Mouse (Mus musculus): ENCODE results near the gene Gm6356.
"Not testable (repeated sequence)": the region's sequence is repeated elsewhere in the genome, so short reads cannot be mapped to it uniquely, and the experiment has no call there.

Gene Gm6356

DNA sequence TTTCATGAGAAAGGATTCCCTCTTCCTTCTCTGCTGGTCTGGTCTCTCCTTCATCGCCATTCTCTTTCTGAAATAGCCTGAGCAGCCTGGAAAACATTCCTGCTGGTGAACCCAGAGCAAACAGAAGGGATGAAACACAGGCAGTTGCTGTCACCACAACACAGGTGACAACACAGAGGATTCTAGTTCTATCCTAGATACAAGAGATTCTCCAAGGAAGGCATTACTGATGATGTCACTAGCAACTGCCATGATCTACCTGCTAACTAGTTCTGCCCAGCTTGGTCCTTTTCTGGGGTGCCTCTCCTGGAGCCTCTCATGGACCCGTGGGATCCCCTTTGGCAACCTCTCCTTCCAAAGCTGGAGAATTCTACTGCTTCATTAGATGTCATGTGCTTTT is at the start of gene Gm6356:
Gm6356 (minus strand) TSS at position 101 of the 400 bp plus-strand sequence.
- not testable (repeated sequence) for DNase-seq (ENCODE audit: low spot score in 2 of 2)

Measured in spleen, postnatal 10 days (tissue).